Mouse (Mus musculus) right cerebral cortex, postnatal 4 days (tissue): ENCODE data around the gene Fam172a.
A peak's percentile ranks its signal among the peaks of the same experiment; 100 is the strongest.

Source experiments
- DNase-seq: peaks from one replicate; pipeline ENCODE4 v3.0.0-alpha.2; 2022

The Fam172a gene

DNA sequence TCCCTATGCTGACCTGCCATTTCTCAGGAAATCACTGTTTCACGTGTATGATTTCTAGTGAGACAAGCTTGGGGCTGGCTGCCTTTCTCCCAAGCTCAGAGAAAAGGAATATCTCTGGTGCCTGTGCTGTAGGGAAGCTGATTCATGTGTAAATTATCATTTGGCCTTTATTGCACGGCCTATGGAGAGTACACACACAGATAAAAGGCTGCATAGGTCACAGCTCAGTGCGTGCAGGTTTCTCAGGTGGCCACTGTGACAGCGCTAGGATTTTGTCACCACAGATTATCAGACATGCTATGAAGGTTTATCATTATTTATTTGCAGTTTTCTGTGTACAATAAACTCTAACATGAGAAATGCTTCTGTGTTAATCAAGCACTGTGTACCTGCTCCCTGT is 408.8 kb downstream of the Fam172a start:
- DNase-seq, result no peak

DNA sequence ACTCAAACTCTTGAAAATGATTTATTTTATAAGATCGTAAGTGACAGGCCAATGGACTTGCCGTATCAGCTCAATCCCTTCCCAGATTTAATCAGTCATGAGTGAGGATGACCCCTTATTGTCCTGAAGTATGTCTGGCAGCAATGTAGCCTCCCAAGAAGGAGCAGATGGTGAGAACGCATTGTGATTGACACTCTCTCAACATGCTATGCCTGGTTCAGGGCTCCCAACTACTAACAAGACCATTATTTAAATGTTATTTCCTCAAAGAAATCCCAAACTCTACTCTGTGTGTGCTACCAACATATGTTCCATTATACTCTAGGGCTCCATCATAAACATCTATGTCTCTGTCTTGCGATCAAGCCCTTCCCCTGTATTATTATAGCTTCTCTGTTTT is 412.1 kb downstream of the Fam172a start:
- DNase-seq, result no peak

DNA sequence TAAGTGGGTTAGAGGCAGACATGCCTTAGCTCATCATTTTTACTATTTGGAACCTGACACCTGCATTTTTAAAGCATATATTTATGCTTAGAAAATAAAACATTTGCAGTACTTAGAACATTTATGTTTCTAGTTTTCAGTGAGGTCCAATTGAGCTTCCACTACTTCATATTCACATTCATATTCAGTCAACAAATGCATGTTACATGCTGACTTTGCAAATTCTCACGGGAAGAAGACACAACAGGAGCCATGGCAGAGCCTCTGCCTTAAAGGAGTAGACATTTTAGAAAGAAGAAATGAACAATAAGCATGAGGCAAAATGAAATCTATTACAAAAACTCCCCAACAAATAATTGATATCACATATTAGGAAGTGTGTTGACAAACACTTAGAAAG is 416.9 kb downstream of the Fam172a start:
- DNase-seq, result no peak

DNA sequence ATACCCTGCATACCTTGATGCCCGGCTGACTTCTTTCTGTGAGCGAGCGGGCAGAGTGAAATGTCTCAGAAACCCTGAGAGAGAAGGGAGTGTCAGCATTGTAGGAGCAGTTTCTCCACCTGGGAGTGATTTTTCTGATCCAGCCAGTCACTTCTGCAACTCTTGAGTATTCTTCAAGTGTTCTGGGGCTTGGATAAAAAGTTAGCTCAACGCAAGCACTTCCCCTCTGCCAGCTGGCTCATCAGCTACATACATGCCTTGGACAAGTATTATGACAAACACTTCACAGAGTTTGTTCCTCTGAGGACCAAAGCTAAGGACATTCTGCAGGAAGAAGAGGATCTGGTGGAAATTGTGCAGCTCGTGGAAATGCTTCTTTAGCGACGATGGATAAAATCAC is 420.2 kb downstream of the Fam172a start:
- DNase-seq, result no peak

DNA sequence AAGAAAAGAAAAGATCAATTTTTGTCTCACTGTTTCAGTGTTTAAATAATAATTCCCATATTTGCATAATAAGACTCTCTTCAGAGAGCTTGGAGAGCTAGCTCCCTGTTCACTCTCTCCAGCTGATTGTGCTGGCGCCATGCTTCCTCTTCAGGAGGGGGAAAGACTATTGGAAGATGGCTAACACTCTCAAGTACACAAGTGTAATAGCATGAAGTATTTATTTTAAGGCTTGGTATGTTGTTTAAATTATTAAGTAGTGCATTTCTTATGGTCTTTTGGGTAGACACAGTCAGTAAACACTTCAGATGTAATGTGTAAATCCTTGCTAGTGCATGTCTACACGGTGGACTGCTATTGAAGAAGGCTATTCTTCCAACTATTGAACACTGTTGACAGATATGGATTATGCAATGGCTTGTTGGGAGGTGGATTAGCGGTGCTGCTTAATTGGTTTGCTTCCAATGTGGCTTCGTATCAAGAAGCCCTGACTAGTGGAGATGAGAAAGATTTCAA is 422.1 kb downstream of the Fam172a start:
- DNase-seq, result no peak

DNA sequence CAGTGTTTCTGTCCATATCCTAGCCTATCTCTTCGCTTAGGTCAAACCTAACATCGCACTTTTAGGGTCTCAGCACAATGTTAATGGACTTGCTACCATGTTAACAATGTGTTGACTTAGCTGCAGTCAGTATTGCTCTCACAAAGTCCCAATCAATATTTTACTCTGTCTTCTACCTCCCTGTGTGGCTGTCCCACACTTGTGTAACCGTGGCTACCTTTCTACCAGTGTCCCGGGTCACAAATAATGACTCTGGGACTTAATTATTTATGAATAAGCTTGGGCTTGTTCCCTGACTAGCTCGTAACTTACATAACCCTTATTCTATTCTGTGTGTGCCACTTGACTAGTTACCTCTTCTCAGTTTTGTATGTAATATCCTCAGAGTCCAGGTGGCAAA is 455.6 kb downstream of the Fam172a start:
- no peak for DNase-seq

DNA sequence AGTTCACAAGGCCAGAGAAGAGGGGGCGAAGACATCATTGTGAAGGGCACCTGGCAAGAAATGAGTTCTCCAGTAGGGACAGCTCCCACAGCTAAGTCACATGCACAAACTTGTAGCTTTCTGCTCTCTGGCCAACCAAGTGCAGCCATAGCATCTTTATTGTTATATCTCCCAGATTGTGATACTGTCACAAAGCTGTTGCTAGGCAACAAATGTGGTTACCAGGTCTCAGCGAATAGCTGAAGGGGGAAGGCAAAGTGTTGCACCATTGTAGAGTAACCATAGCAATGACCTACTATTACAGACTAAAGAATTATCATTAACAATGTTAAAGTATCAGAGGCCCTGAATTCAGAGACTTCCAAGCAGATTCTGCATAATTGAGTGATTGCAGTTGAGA is 460.3 kb downstream of the Fam172a start:
- DNase-seq, result no peak

DNA sequence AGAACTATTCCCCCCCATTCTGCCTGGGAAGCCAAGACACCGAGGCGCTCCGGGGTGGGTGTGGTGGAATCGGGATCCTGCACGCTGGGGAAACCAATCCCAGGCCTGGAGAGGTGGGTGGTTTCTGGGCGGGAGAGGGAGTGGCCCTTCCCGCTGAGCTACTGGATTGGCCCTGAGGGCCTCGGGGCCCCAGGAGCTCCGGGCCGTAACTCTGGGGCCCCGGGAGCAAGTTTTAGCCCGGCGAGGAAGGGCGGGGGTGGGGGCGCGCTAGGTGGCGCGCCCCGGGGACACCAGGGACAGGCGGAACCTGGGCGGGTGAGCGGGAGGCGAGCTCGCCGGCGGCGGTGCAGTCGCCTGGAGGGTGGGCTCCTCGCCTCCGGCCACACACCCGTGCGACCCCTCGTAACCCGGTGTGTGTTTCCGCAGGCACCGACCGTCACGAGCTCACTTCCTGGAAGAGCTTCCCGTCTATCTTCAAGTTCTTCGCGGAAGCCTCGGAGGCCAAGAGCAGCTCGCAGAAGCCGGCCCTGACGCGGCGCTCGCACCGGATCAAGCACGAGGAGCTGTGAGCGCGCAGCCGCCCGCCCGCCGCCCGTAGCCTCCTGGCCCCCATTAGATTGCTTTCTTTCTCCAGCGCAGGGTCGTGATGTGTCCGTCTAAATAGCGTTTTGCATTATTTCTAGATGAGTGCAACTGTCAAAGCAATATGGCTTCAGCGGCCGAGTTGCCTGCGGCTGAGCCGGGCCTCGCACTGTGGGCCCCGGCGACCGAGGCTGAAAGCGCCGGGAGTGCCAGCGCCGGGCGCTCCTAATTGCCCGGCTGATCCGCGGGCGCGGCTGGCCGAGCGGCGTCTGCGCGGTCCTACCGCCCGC is 461.5 kb downstream of the Fam172a start:
- peak; percentile 67 for DNase-seq

DNA sequence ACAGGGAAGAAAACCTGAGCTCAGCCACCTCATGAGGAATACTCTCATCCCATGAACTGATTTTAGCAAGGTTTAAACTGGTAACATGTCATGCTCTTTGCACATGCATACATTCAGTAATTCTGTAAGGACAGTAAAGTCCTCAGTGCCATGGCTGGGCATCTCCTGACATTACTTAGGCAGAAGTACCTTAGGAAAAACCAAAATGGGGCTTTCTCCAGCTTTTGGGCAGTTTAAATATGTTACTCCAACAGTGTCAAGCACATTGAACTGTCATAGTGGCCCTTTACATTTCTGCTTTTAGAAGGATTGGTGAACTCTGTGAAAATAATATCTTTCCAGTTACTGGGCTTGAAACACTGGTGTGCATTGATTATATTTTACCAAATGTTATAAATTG is 463.1 kb downstream of the Fam172a start:
- DNase-seq, result no peak

DNA sequence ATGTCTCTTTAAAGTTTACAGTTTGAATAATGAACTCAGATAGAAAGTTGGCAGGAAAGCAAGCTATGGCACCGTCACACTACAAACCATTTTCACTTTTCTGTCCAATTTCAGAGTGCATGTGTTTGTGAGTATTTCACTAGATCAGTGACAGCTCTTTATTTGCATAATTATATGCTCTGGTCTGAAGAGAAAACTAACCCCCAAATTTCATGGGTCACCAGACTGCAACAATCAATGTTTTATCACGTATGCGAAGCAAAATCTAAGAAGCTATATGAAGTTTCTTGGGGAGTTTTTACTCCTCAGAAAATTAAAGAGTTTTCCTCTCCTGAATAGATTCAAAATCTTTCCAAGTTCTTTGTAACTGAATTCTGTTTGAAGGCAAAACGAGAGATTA is 466.3 kb downstream of the Fam172a start:
- DNase-seq, result no peak

DNA sequence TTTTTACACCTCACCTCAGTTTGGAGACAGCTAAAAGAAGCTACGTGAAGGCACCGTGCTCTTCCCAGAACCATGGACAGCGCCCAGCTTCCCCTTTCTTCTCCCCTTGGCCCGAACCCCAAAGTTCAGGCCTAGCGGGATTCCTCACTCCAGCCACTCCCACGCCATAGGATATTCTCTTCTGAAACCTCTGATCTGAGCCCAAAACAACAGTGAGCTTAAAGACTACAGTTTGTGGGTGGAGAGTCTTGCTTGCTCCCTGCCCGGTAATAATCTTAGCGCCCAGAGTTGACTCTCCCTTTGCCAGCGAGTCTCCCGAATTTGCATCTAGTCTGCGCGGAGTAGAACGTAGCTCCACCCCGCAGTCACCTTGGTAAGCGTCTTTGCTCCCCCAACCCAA is 469.5 kb downstream of the Fam172a start:
- DNase-seq, result no peak

DNA sequence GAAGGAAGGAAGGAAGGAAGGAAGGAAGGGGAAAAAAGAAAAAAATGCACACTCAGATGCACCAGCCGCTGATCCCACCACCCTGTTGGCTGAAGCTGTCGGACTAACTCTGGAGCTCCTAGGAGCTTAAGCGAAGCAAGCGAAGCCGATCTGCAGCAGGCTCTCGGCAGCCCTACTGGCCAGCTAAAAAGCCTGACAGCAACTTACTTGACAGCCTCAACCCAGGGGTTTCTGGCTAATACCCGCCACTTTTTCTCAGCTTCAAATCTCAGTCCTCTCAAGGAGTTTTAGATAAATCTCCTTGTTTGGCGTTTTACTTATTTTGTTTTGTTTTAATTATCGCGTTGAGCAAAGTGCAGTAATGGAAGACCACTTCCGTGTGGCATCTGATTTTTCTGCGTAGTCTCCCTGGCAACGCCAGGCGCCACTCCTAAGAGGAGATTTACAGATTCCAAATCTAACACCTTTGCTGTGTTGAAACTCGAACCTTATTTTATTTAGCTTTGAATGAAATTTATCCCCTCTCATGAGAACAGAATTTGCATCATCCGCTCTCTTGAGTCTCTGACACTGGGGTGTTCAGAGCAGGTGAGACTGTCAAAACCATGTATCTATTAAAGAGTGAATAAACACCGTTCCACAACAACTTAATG is 470.3 kb downstream of the Fam172a start:
- no peak for DNase-seq

DNA sequence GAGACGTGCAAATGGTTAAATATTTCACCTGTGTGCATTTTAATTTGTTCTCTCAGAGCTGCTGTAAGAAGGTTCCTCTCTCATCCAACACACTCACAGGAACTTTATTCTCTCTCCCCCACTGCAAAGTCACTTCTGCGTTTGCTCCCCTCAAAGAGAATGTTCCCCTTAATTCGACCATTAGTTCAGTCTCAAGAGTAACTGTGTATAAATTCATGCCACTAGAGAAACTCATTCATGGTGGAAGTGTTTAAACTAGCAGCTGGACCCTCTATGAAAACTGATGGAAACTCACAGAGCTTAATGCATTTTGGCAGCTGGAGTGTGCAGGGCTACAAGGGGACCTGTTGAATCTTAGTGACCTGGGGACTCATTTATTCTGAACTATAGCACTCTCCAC is 471.0 kb downstream of the Fam172a start:
- DNase-seq, result no peak

DNA sequence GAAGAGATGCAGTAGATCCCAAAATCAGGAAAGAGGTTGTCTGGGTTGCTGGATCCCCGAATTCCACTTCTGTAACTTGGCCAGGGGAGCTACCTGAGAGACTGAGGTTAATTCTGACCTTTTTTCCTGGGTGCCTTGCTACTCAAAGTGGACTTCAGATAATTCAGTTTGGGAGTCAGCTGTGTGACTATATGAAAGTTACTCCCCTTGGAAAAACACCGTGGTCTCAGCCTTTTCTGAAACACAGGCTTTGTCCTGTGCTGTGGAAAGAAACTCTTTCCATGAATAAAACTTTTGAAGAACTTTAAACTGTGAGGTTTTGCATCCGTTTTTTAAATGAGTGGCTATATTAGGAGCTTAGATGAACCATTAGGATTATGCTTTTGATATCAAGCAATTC is 472.4 kb downstream of the Fam172a start:
- no peak for DNase-seq

DNA sequence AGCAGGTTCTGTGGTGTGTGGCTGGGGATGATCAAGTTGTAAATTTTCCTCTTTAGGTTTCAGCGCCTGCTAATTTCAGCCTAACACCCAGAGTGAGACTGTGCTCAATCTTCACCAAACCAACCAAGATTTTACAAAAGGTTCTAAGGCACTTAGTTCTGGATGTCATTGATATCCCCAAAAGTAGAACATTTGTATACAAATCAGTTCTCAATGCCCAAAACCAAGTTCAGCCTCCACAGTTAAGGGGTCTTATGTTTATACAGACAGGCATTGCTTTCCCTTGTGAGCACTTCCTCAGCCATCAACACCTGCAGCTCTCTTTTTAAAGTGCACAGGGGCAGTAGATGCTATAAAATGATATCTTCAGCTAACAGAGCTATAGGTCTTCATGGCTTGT is 473.1 kb downstream of the Fam172a start:
- DNase-seq, result no peak

DNA sequence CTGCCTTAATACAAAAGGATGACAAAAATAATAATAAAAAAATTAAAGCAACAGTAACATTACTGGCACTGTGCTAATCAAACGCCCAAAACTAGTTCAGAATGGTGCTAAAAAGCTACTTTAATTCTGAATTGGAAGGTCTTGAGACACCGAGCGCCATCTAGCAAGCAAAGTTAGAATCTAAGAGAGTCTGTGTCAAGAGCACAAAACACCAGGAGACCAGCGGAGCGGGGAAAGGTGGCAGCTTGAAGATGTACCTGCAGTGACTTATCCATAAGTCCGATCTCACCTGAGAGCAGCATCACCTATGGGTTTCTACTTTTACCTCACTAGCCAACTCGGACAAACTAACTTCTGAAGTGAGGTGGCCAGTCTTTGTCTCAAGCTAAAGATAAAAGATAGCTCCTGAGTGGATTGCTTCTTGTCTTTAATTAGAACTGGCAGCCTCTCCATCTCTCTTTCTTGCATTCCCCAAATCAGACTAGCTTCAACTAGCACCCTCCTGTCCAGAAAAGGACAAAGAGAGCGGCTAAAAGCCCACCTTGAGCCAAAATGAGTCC is 474.1 kb downstream of the Fam172a start:
- DNase-seq, result no peak

DNA sequence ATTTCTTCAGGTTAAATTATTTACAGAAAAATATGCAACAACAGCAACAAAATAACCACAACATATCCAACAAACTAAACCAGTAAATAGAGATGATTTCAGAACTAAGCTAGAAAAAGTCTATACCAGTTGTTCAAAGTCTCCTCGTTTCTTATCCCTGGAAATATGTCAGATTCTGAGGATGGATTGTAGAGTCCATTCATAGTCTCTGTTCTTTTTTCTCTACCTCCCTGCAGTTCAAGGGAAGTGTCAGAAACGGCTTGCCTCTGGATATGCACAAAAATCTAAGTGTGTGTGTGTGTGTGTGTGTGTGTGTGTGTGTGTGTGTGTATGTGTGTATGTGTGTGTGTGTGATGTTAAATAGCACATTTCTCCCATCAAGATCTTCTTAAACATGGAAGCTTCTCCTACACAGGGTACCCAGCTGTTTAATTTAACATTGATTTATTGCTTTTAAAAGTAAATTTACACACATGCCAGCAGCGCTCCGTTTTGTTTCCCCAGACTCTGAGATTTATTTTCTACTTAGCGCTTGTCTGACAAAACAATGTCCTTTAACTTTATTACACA is 475.6 kb downstream of the Fam172a start:
- DNase-seq, result no peak

DNA sequence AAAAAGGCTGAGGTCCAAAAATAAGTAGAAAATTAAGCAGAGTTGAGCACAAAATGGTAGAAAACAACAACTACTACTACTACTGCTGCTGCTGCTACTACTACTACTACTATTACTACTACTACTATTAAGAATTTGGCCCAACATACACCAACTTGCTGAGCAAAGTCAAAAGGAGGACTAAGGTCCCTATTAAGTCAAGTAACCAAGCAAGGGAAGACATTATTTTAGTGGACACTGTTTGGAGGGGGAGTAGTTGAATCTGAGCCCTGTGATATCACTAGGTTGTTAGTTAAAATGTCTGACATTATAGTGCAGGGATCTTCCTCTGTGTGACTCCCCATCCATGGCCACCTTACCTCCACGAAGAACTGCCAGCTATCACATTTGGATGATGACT is 476.2 kb downstream of the Fam172a start:
- no peak for DNase-seq

DNA sequence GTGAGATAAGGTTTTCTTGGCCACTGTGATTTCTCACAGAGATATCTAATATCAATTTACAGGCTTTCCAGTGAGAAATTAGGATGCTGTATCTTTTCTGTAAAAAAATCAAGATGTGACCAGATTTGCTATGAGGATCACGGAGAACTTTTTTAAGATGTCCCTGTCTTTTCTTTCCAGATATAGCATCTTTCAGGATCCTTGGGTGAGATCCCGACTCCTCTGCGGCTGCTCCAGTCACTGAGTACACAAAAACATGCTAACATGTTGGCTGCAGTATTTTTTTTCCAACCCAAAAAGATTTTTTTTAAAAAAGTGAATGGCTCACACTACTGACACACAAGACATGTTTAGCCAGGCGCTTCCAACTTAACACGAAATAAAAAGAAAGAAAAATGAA is 476.9 kb downstream of the Fam172a start:
- no peak for DNase-seq

DNA sequence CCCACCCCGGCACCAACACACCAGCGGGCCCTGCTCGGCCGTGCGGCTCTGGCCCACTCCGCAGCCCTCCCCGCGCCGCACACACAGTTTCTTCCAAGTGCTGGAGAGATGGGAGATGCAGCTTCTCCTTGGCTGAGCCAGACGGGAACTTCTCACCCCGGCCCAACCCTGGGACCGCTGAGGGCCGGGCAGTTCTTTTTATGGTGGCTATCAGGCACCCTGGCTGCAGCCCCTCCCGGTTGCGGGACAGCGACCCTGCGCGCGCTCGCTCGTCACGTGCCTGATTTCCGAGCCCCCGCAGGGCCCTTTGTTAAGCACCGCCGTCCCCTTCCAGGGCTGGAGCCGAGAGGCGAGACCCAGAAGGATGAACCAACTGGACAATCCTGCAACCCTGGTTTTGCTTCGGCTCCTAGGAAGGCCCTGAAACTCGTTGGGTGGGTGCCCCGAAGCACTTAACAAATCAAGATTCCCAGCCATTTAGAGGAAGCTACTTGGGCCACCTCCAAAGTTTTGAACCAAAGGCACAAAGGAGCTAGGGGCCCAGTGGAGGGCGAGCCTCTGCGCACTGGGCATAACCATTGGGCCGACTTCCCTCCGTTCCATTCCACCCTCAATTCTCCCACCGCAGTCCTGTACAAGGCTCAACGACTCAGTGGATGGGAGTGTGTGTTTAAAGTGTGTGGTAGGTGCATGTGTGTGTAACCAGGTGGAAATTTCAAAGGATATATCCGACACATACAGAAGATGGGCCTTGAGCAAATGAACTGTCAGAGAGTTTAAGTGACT is 477.7 kb downstream of the Fam172a start:
- no peak for DNase-seq

DNA sequence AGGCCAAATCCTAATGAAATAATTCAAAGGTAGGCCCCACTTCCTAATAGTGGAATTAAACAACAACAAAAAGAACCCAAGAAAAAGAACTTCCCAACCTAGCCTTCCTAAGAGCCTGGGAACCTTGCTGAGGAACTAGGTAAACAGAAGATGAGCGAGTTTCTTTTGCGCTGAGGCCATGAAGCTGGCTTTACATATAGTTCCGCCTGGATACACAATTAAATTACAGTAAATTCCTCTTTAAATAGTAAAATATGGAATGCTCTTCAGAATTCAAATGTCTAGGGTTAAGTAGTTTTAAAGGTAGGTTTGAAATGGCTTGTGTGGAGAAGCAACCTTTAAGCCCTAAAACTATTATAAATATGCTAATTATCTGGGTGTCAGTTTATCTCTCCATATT is 478.4 kb downstream of the Fam172a start:
- no peak for DNase-seq

DNA sequence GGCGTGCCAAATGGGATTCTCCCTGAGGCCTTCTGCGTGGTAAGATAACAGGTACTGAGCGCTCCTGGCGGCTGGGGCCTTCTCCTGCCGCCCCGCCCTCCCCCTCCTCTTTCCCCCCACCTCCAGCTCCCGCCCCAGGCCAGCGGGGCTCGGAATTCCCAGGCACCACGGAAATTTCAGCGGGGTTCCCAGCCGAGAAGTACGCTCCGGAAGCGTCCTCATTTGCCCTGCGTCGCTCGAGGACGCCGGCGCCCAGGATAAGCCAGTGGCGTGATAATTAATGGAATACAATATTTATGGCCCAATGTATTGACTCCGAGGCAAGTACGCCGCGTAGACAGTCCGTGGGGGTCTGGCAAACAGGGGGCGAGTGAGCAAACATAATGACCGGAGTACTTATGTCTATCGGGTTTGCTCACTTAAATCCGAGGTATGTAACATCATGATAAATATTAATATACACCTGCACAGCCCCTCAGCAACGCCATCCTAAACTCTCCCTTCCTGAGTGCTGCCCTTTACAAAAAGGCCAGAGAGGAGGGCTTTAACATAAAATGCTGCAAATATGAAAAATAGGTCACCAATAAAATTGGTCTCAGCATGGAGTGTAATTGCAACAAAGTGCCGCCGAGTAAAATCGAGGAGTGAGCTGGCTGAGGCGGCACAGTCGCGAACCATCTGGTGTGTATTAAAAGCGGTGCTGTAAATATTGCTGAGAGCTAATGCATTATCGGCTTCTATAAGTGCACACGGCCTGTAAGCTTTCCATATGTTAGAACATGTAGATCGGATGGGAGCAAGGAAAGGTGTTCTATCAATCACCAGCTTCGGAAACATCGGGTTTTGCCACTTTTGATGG is 479.5 kb downstream of the Fam172a start:
- DNase-seq, result no peak
